Comparison of ENCODE assay signal across 9 mouse cellular contexts in genomic region chr5:24598570-24599006, GRCm38 (mm10). TPM values are rescaled to one million over a fixed set of nuclear protein-coding genes. Genes with fewer than 3 reads are reported as not detected.
DNase-seq lines count a peak whose midpoint lies in the region; ATAC-seq lines count a peak whose summit lies in the region.
"Had no signal": no experiment of that assay in that cellular context is flagged by ENCODE, and none has a peak within 500 bp of the region (broad histone marks: within the 10 kb centered on the region; RNA-seq: fewer than 3 reads in every experiment).

No protein-coding gene starts in this region.

- intact Hi-C loops in heart, postnatal 36 days (cut with DNase I) = loop anchor here (2.0 kb wide), 1 partner anchor 88 kb away; no protein-coding TSS in a partner anchor

- peaks cover 9% of the 10 kb centered on the region for H3K4me1 ChIP-seq in erythroblast, embryonic 14.5 days (ENCODE audit: control insufficient read depth)
- peaks cover 85% of the 10 kb centered on the region for H3K4me1 ChIP-seq in forebrain, embryonic 12.5 days
- H3K4me1 ChIP-seq in limb, embryonic 13.5 days = peaks cover 61% of the 10 kb centered on the region
- H3K4me1 ChIP-seq in midbrain, embryonic 14.5 days (ENCODE audit: control insufficient read depth, insufficient read depth, low read length) = peaks cover 73% of the 10 kb centered on the region

- peak overlapping the region; percentile 14 for H3K4me3 ChIP-seq in erythroblast, embryonic 14.5 days (replicated peaks)
- peak overlapping the region; percentile 55 for H3K4me3 ChIP-seq in forebrain, embryonic 12.5 days (replicated peaks)
- peak overlapping the region; percentile 56 for H3K4me3 ChIP-seq in limb, embryonic 13.5 days
- H3K4me3 ChIP-seq in midbrain, embryonic 14.5 days (replicated peaks; ENCODE audit: low read depth, low read length) = peak overlapping the region; percentile 51

- DNase-seq in adrenal gland, postnatal 14 days = peak; percentile 82
- peak; percentile 71 to 72 for DNase-seq in heart, postnatal 36 days
- peak; percentile 84 for DNase-seq in midbrain, embryonic 14.5 days
- peak; percentile 81 for DNase-seq in thymus, postnatal 14 days

- under 1% methylated on average over 41 of the region's 41 CpGs for WGBS in forebrain, embryonic 12.5 days
- under 1% methylated on average over 38 of the region's 41 CpGs for WGBS in limb, embryonic 13.5 days
- 0% methylated on average over 40 of the region's 41 CpGs for WGBS in midbrain, embryonic 14.5 days

- peak overlapping the region; percentile 72 for H3K9ac ChIP-seq in forebrain, embryonic 12.5 days
- peak overlapping the region; percentile 76 for H3K9ac ChIP-seq in limb, embryonic 13.5 days
- peak overlapping the region; percentile 80 for H3K9ac ChIP-seq in midbrain, embryonic 14.5 days (replicated peaks; ENCODE audit: low read length)

- peaks cover 4% of the 10 kb centered on the region; the same call in 1 of the 2 replicates for H3K36me3 ChIP-seq in erythroblast, embryonic 14.5 days (ENCODE audit: control insufficient read depth)
- H3K36me3 ChIP-seq in forebrain, embryonic 12.5 days (replicated peaks) = peaks cover 22% of the 10 kb centered on the region
- peaks cover 26% of the 10 kb centered on the region for H3K36me3 ChIP-seq in limb, embryonic 13.5 days
- H3K36me3 ChIP-seq in midbrain, embryonic 14.5 days (ENCODE audit: control insufficient read depth, insufficient read depth, low read length) = peaks cover 21% of the 10 kb centered on the region

- peak overlapping the region; percentile 89 for H3K4me2 ChIP-seq in forebrain, embryonic 12.5 days
- H3K4me2 ChIP-seq in limb, embryonic 13.5 days (replicated peaks) = peak overlapping the region; percentile 99
- H3K4me2 ChIP-seq in midbrain, embryonic 14.5 days (ENCODE audit: low read length) = peak overlapping the region; percentile 95

- no peaks in the 10 kb centered on the region for H3K9me3 ChIP-seq in erythroblast, embryonic 14.5 days (ENCODE audit: control insufficient read depth, low read length)
- no peaks in the 10 kb centered on the region for H3K9me3 ChIP-seq in forebrain, embryonic 12.5 days
- no peaks in the 10 kb centered on the region for H3K9me3 ChIP-seq in limb, embryonic 13.5 days
- H3K9me3 ChIP-seq in midbrain, embryonic 14.5 days (ENCODE audit: control insufficient read depth, low read length) = no peaks in the 10 kb centered on the region

- H3K27me3 ChIP-seq in erythroblast, embryonic 14.5 days (ENCODE audit: control insufficient read depth) = peaks cover 79% of the 10 kb centered on the region
- peaks cover 4% of the 10 kb centered on the region; the same call in 1 of the 2 replicates for H3K27me3 ChIP-seq in forebrain, embryonic 12.5 days
- H3K27me3 ChIP-seq in limb, embryonic 13.5 days = no peaks in the 10 kb centered on the region
- H3K27me3 ChIP-seq in midbrain, embryonic 14.5 days (ENCODE audit: control insufficient read depth, insufficient read depth, low read length) = no peaks in the 10 kb centered on the region
- H3K27me3 ChIP-seq: Patski had no signal

- ATAC-seq in erythroblast, adult 5-6 weeks (replicated peaks; ENCODE audit: low FRiP score, poor library complexity, severe bottlenecking) = no peak
- peak; percentile 3; the same call in 1 of the 2 replicates for ATAC-seq in forebrain, embryonic 12.5 days (ENCODE audit: low FRiP score)
- ATAC-seq in limb, embryonic 13.5 days (ENCODE audit: low FRiP score, low read depth) = no peak
- peak; percentile 34; the same call in 1 of the 2 replicates for ATAC-seq in midbrain, embryonic 14.5 days (ENCODE audit: low FRiP score, low TSS enrichment)
- ATAC-seq: Patski had no signal

- peak overlapping the region; percentile 86 for H3K27ac ChIP-seq in forebrain, embryonic 12.5 days
- no peak overlapping the region; the same call in 1 of the 2 replicates for H3K27ac ChIP-seq in limb, embryonic 13.5 days
- peak overlapping the region; percentile 77 for H3K27ac ChIP-seq in midbrain, embryonic 14.5 days (replicated peaks; ENCODE audit: low read depth, low read length)

RNA-seq across cellular contexts. Expression of gene Chpf2, which starts 12.0 kb away (rescaled TPM):
- polyA plus RNA-seq in erythroblast, embryonic 14.5 days (2012) = 0.75 and 0.89 TPM in 2 replicates
- 0.96 and 1.3 TPM in 2 replicates for total RNA-seq in erythroblast, adult 5-6 weeks (2015; ENCODE audit: low replicate concordance)
- 1.6 and 3.6 TPM in 2 replicates for total RNA-seq in erythroblast, adult 5-6 weeks (2017; ENCODE audit: low replicate concordance)
- total RNA-seq in adrenal gland, postnatal 14 days (2021) = 32.3 and 44.0 TPM in 2 replicates
- 18.7 and 18.8 TPM in 2 replicates for polyA plus RNA-seq in forebrain, embryonic 12.5 days (2016; fragmentation: Nextera tagmentation; extraction: Ambion mirVana)
- total RNA-seq in heart, postnatal 36 days (2021) = 10 to 100 TPM; 10.8 to 11.6 TPM
- polyA plus RNA-seq in limb, embryonic 13.5 days (2015; fragmentation: Nextera tagmentation; extraction: Ambion mirVana) = 31.6 and 33.3 TPM in 2 replicates
- 12.4 and 19.4 TPM in 2 replicates for polyA plus RNA-seq in midbrain, embryonic 14.5 days (2014; fragmentation: Nextera tagmentation; extraction: Ambion mirVana)

RNA-seq across cellular contexts. Expression of gene Abcf2, which starts 21.3 kb away (rescaled TPM):
- polyA plus RNA-seq in erythroblast, embryonic 14.5 days (2012) = 4.3 and 5.3 TPM in 2 replicates
- 7.1 and 9.8 TPM in 2 replicates for total RNA-seq in erythroblast, adult 5-6 weeks (2015; ENCODE audit: low replicate concordance)
- 17.4 and 22.3 TPM in 2 replicates for total RNA-seq in erythroblast, adult 5-6 weeks (2017; ENCODE audit: low replicate concordance)
- total RNA-seq in adrenal gland, postnatal 14 days (2021) = 59.3 and 67.0 TPM in 2 replicates
- 141 and 142 TPM in 2 replicates for polyA plus RNA-seq in forebrain, embryonic 12.5 days (2016; fragmentation: Nextera tagmentation; extraction: Ambion mirVana)
- 10 to 100 TPM; 55.3 to 56.0 TPM for total RNA-seq in heart, postnatal 36 days (2021)
- 120 and 128 TPM in 2 replicates for polyA plus RNA-seq in limb, embryonic 13.5 days (2015; fragmentation: Nextera tagmentation; extraction: Ambion mirVana)
- polyA plus RNA-seq in midbrain, embryonic 14.5 days (2014; fragmentation: Nextera tagmentation; extraction: Ambion mirVana) = 79.3 and 88.1 TPM in 2 replicates

RNA-seq across cellular contexts. Expression of gene Smarcd3, which starts 25.6 kb away (rescaled TPM):
- not detected in 2 replicates for polyA plus RNA-seq in erythroblast, embryonic 14.5 days (2012)
- not detected in 2 replicates for total RNA-seq in erythroblast, adult 5-6 weeks (2015; ENCODE audit: low replicate concordance)
- total RNA-seq in erythroblast, adult 5-6 weeks (2017; ENCODE audit: low replicate concordance) = 0.42 TPM in 1 of 2 replicates, not detected in the other
- total RNA-seq in adrenal gland, postnatal 14 days (2021) = 15.5 and 24.3 TPM in 2 replicates
- polyA plus RNA-seq in forebrain, embryonic 12.5 days (2016; fragmentation: Nextera tagmentation; extraction: Ambion mirVana) = 101 and 113 TPM in 2 replicates
- total RNA-seq in heart, postnatal 36 days (2021) = 10 to 100 TPM; 63.2 to 64.5 TPM
- 51.2 and 51.3 TPM in 2 replicates for polyA plus RNA-seq in limb, embryonic 13.5 days (2015; fragmentation: Nextera tagmentation; extraction: Ambion mirVana)
- 158 and 199 TPM in 2 replicates for polyA plus RNA-seq in midbrain, embryonic 14.5 days (2014; fragmentation: Nextera tagmentation; extraction: Ambion mirVana)

RNA-seq across cellular contexts. Expression of gene 4931409K22Rik, which starts 42.0 kb away (rescaled TPM):
- polyA plus RNA-seq in erythroblast, embryonic 14.5 days (2012) = not detected in 2 replicates
- not detected in 2 replicates for total RNA-seq in erythroblast, adult 5-6 weeks (2015; ENCODE audit: low replicate concordance)
- total RNA-seq in erythroblast, adult 5-6 weeks (2017; ENCODE audit: low replicate concordance) = not detected in 2 replicates
- not detected in 2 replicates for total RNA-seq in adrenal gland, postnatal 14 days (2021)
- polyA plus RNA-seq in forebrain, embryonic 12.5 days (2016; fragmentation: Nextera tagmentation; extraction: Ambion mirVana) = 0.24 and 0.37 TPM in 2 replicates
- total RNA-seq in heart, postnatal 36 days (2021) = not detected
- 0.17 and 0.49 TPM in 2 replicates for polyA plus RNA-seq in limb, embryonic 13.5 days (2015; fragmentation: Nextera tagmentation; extraction: Ambion mirVana)
- not detected in 2 replicates for polyA plus RNA-seq in midbrain, embryonic 14.5 days (2014; fragmentation: Nextera tagmentation; extraction: Ambion mirVana)
- polyA plus RNA-seq: Patski had no signal

RNA-seq across cellular contexts. Expression of gene Asb10, which starts 57.8 kb away (rescaled TPM):
- not detected in 2 replicates for polyA plus RNA-seq in erythroblast, embryonic 14.5 days (2012)
- not detected in 2 replicates for total RNA-seq in erythroblast, adult 5-6 weeks (2015; ENCODE audit: low replicate concordance)
- 0.14 TPM in 1 of 2 replicates, not detected in the other for total RNA-seq in erythroblast, adult 5-6 weeks (2017; ENCODE audit: low replicate concordance)
- 0.15 and 0.19 TPM in 2 replicates for total RNA-seq in adrenal gland, postnatal 14 days (2021)
- 0.10 TPM in 1 of 2 replicates, not detected in the other for polyA plus RNA-seq in forebrain, embryonic 12.5 days (2016; fragmentation: Nextera tagmentation; extraction: Ambion mirVana)
- 10 to 100 TPM; 73.0 to 82.3 TPM for total RNA-seq in heart, postnatal 36 days (2021)
- polyA plus RNA-seq in limb, embryonic 13.5 days (2015; fragmentation: Nextera tagmentation; extraction: Ambion mirVana) = 1.6 and 2.2 TPM in 2 replicates
- 0.09 and 0.12 TPM in 2 replicates for polyA plus RNA-seq in midbrain, embryonic 14.5 days (2014; fragmentation: Nextera tagmentation; extraction: Ambion mirVana)
- polyA plus RNA-seq: Patski had no signal

Comparison
In these comparisons a context has a peak if more than half of its experiments do, and no peak if none do; other contexts are left out.
1. ATAC-seq: peak in forebrain, embryonic 12.5 days (single experiment) and midbrain, embryonic 14.5 days (single experiment); none in erythroblast, adult 5-6 weeks (single experiment) and limb, embryonic 13.5 days (single experiment).
2. RNA of gene Abcf2, which starts 21.3 kb away (polyA plus RNA-seq): 141 to 142 TPM in forebrain, embryonic 12.5 days, 120 to 128 TPM in limb, embryonic 13.5 days and 79.3 to 88.1 TPM in midbrain, embryonic 14.5 days; 4.3 to 5.3 TPM in erythroblast, embryonic 14.5 days; every median in the first group is over 10 times any median in the second.
3. RNA of gene Smarcd3, which starts 25.6 kb away (polyA plus RNA-seq): 158 to 199 TPM in midbrain, embryonic 14.5 days, 101 to 113 TPM in forebrain, embryonic 12.5 days and 51.2 to 51.3 TPM in limb, embryonic 13.5 days; not detected in erythroblast, embryonic 14.5 days; every median in the first group is over 10 times any median in the second.
4. Peak in every context shown above with its lines, with median percentiles within 50 percentile points of each other: H3K4me3 ChIP-seq, DNase-seq, H3K4me2 ChIP-seq and H3K9ac ChIP-seq.